Mouse (Mus musculus): ENCODE data around the gene Gm20696.

Gene Gm20696

DNA sequence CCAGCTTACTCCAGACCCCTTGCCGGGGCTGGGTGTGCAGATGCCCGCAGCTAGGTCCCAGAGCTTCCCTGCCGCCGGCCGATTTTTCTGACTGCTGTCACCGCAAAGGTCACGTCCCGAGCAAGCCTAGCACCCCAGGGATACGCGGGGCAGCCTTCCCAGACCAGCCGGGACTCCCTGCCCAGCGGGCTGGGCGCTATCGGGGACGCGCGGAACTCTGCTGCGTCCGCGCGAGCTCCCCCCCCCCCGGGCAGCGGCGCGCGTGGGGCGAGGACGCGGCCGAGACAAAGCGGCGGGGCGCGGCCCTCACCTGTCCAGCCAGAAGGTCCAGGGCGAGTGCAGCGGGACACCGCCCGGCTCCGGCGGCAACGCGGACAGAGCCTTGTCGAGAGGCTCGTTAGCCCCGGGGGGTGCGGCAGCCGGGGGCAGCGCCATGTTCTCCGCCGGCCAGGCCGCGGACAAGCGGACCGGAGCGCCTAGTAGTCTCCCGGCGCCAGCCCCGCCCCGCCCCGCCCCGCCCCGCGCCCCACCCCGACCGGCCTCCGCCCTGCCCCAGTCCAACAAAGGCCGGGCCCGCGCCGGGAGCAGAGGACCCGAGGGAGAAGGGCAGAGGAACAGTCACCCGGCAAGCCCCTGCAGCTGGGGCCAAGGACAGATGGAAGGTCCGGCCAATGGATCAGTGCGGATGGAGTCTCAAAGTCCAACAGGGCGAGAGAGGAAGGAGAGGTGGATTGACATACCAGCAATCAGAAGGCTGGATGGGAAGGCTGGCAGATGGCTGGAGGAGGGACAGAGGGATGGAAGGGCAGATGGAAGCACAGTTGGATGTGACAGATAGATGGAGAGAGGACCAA is at the start of gene Gm20696, which contains the start of gene Eif4e3:
Gene Gm20696, minus strand, starts transcription at position 480 of the 854 bp plus-strand sequence.
Gene Eif4e3, minus strand, starts transcription at position 454 of the 854 bp plus-strand sequence.
- peak; percentile 67 for DNase-seq (ENCODE audit: inconsistent ontology term)

DNA sequence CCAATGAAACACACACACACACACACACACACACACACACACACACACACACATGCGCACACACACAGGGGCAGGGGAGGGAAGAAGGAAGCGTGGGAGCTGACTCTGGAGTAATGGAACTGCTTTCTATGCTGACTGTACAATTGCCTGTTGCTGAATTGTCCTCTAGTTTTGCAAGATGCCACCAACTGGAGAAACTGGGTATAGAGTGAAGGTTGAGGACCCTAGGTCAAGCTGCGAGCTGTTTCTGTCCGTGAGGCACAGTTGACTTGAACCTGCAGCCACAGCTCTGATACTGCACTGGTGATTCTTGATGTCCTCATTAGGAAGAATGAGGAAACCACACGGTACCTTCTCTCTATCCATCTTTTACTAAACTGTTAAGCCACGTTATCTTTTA is 49.3 kb upstream of the Gm20696 start:
- DNase-seq (ENCODE audit: inconsistent ontology term) = no peak

DNA sequence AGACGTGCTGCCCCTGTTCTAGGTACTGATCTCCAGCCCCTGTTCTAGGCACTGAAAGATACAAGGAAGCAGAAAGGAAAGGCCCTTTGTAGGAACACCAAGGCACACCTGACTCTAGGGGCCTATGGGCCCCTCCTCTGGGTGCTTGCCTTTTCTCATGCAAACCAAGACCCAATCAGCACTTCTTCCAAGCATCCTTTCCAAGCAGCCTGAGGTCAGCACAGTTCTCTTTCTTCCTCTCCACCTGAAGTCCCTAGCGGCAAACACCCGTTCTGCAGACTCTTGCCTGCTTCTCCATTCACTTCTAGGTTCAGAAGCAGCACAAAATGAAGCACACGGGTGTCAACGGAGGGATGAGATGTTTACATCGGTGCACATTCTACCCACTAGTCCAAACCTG is 48.6 kb upstream of the Gm20696 start:
- DNase-seq (ENCODE audit: inconsistent ontology term) = no peak

DNA sequence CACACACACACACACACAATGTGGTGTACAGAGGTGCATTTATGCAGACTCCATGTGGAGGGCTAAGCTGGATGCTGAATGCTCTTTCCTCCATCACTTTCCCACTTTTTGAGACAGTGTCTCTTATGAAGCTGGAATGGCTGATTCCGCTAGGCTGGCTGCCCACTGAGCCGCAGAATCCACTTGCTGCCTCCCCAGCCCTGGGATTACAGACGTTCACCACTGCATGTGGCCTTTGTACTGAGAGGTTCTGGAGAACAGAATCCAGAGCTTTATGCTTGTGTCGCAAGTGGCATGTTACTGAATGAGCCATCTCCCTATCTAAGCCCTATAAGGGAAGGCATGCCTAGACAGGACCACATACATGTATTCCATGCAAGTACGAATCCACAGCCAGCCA is 46.7 kb upstream of the Gm20696 start:
- DNase-seq (ENCODE audit: inconsistent ontology term) = no peak

DNA sequence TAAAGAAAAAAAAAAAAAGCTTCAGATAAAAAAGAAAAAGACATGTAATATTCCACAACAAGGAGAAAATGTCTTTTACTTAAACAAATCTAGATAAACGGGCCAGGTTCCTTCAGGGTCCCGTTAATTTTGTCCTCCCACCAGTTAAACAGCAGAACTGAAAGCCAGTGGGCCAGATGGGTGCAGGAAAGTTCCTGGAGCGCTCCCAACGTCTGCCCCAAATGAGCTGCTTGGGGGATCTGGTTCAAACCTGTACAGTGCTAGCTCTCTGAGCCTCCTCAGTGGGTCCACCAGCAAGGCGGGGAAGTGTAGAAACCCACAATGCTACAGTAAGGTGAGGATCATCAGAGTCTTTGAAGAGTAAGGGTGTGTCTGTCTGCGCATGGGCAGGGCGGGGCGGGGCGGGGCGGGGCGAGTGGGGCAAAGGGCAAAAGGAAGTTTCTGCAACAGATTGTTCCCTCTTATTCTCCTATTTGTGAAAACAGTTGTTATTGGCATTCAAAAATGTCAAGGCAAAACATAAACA is 45.0 kb upstream of the Gm20696 start:
- no peak for DNase-seq (ENCODE audit: inconsistent ontology term)

DNA sequence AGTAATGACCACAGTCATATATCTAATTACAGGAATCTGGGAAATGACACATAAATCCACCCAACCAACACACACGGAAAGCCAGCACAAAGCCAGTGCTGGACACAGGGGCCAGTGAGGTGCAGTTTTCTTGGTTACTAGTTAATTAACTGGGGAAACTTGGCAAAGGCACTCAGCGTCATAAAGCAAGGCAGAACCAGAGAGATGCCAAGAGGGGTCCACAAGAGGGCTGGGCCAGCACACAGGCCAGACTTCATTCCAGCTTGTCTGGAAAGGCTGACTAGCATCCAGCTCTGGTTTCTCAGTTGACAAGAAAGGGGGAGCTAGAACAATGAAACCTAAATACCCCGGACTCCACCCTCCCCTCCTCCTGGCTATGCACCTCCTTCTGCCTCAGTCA is 33.9 kb upstream of the Gm20696 start:
- DNase-seq (ENCODE audit: inconsistent ontology term) = no peak

DNA sequence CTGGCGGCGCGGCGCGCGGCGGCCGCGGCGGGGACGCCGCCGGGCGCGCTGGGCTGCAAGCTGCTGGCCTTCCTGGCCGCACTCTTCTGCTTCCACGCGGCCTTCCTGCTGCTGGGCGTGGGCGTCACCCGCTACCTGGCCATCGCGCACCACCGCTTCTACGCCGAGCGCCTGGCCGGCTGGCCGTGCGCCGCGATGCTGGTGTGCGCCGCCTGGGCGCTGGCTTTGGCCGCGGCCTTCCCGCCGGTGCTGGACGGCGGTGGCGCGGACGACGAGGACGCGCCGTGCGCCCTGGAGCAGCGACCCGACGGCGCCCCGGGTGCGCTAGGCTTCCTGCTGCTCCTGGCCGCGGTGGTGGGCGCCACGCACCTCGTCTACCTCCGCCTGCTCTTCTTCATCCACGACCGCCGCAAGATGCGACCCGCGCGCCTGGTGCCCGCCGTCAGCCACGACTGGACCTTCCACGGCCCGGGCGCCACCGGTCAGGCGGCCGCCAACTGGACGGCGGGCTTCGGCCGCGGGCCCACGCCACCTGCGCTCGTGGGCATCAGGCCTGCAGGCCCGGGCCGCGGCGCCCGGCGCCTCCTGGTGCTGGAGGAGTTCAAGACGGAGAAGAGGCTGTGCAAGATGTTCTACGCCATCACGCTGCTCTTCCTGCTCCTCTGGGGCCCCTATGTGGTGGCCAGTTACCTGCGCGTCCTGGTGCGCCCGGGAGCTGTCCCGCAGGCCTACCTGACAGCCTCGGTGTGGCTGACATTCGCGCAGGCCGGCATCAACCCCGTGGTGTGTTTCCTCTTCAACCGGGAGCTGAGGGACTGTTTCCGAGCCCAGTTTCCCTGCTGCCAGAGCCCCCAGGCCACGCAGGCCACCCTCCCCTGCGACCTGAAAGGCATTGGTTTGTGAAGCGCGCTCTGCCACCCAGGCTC is 26.6 kb upstream of the Gm20696 start:
- DNase-seq (ENCODE audit: inconsistent ontology term) = peak; percentile 13

DNA sequence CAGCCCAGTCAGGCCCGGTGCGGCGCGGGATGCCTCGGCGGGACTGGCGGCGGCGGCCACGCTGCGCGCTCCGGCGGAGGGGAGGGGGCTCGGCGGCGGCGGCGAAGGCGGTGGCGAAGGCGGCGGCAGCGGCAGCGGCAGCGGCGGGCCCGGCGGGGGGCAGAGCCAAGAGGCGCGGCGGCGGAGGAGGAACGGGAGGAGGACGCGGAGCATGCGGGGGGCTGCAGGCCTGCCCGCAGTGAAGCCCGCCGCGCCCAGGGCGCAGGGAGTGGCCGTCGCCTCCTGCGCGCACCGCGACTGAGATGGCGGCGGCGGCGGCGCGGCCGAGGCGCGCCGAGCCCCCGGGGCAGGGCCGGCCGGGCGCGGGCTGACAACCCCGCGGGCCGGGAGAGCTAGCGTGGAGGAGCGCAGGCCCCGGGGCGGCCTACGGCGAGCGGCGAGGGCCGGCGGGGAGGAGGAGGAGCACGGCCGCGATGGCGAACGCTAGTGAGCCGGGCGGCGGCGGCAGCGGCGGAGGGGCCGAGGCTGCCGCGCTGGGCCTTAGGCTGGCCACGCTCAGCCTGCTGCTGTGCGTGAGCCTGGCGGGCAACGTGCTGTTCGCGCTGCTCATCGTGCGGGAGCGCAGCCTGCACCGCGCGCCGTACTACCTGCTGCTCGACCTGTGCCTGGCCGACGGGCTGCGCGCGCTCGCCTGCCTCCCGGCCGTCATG is 25.8 kb upstream of the Gm20696 start, which contains the start of gene Gpr27:
Gene Gpr27, plus strand, starts transcription at position 474 of the 710 bp plus-strand sequence.
- peak; percentile 37 for DNase-seq (ENCODE audit: inconsistent ontology term)

DNA sequence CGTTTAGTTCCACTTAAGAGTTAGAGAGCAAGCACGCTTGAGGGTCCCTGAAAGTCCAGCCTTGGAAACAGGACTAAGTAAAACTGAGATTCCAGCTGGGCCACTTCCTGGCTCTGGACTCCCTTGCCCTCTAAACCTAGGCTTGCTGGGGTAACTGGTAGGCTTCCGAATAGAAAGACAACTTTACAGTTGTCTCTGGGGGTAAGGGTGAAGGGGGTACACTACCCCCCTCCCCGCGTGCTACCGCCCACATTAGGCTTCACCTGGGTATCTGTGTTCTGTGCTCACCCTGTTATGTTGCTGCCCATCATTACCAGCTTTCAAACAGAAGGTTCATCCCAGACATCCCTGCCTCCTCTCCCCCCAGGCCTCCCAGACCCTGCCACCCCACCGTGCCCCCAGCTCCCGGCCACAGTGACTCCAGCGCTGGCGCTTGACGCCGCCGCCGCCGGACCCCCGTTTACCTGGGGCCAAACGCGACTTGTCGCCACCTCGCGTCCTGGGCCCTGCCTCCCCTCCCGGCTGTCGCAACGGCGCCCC is 25.1 kb upstream of the Gm20696 start:
- no peak for DNase-seq (ENCODE audit: inconsistent ontology term)

DNA sequence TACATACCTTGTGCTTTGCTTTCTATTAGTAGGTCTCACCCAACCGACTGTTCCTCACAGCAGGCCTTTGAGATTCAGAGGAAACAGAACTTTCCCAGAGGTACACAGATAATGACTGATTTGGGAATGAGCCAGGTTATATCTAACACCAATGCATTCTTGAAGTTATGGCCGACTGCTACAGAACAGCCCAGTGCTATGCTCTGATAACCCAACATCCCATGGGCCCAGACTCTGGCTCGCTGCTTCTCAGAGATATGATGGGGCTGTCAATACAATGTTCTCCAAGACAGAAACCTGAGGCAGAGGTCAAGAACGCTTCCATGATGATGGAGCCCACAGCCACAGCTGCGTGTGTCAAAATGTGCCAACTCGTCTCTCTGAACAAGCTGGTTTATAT is 21.9 kb upstream of the Gm20696 start:
- no peak for DNase-seq (ENCODE audit: inconsistent ontology term)

DNA sequence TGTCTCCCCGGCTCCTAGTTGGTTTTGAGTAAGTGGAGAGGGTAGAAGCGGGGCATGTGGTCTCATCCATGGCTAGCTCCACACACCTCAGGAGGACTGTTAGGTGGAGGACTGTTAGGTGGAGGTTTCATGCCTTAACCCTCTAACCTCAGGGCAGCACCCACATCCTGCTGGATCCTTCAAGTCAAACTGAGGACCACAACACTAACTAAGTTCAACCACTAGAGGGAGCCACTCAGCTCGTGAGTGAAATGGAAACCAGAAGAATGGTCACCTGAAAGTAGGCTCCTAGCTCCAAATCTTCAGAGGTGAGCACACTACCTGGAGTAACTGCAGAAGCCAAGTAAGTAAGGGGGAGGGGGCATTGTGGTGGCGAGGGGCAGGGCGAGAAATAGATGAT is 18.3 kb upstream of the Gm20696 start:
- DNase-seq (ENCODE audit: inconsistent ontology term) = no peak

DNA sequence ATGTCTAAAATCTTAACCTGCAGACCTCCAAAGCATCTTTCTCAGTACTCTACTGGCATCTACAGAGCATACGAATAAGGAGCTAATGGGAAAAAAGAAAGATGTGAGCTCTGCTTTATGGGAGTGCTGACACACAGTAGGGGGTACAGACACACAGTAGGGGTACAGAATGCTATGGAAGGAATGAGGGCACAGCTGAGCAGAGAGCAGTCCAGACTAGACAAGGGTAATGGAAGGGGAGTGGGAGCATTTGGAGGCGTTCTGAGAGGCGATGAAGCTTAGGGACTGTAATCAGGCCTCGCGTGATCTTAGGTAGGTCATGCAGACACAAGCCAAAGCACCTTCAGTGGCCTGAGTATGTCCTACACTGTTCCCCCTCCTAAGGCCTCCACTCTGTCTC is 17.4 kb upstream of the Gm20696 start:
- DNase-seq (ENCODE audit: inconsistent ontology term) = no peak

DNA sequence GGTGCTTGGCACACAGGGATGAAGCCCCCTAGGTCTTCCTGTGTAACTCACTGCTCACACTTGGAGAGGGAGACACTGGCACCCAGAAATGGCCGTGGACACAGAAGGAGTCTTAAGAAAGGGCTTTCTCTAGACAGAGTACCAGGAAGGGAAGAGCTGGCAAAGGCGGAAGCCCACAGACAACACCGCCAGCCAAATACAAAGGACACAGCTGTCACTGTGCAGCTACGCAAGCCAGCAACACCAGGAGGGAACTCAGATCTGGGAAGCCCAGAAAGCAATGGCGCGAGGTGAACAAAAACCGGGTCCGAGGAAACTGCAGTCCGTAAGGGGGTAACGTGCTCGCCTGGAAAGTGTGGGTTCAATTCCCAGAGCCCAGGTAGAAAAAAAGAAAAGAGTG is 11.5 kb upstream of the Gm20696 start:
- no peak for DNase-seq (ENCODE audit: inconsistent ontology term)

DNA sequence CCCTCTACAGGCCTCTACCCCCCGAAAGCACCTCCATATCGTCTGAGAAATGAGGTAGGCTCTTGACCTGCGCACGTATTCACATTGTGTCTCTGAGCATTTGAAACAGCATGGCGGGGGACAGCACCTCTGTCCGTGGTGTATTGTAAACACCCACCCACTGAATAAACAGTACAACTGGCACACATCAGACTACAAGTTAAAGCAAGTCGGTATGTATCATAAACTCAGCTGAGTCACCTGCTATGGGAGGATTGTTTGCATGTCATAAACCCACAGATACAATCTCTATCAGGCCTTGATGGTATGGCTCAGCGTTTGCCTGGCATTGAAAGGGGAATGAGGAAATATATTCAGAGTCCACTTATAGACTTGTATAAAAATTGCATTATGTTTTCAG is 10.7 kb upstream of the Gm20696 start:
- no peak for DNase-seq (ENCODE audit: inconsistent ontology term)

DNA sequence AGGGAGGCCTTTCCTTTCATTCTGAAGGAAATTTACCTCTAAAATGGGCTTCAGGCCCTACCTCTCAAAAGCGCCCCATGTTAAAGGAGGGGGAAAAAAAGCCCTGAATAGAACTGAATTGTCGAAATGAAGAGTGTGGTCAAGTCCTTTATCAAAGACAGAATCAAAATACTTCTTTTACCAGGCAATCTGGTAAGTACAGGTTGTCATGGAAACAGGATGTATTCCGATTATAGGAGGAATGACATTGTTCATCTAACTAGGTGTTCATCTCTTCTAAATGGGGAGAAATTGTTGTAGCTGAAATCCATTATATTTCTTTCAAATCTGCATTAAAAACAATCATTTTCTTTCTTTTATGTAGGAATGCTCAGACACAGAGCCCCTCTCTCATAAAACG is 7.9 kb upstream of the Gm20696 start:
- no peak for DNase-seq (ENCODE audit: inconsistent ontology term)

DNA sequence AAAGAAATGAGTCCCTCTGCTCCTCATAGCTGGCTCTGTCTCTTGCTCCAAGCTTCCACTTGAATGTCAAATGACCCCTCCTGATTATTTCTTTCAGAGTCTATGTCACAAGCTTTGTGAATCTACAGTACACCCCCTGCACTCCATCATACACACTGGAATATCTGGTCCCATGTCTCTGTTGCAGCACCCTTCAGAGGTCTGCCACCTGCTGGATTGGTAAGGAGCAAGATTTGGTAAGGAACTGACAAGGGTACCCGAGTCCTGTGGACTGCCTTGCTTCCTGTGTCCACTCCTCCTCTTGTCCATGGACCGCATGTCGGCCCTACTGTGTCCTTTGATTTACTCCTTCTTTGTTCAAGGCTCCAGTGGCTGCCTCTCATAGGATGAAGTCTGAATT is 5.2 kb upstream of the Gm20696 start:
- DNase-seq (ENCODE audit: inconsistent ontology term) = no peak

DNA sequence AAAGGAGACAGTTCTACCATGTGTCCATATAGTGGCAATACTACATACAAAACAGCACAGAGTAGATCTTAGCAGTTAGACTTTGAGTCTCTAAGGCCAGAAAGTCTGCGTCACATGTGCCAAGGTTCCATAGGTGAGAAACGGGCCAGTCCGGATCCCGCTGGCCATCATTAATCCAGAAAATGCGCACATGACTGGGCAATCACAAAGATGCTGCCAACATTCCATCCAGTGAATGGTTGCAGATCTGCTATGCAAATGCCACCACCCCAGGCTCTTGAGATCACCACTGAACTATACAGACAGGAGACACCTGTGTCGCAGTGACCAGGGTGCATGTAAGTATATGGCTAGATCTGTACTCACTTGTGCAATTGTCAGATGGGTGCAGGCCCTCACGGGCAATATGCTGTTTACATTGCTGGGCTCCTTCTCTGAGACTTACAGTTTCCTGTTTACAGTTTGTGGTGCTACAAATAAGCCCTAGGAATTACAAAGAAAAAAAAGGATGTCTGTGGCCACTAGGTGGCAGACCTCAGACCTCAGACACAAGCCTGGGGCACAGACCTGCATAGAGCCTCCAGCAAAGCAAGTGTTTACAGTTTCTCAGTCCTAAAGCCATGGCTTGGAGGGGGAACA is 4.0 kb upstream of the Gm20696 start:
- DNase-seq (ENCODE audit: inconsistent ontology term) = peak; percentile 79

DNA sequence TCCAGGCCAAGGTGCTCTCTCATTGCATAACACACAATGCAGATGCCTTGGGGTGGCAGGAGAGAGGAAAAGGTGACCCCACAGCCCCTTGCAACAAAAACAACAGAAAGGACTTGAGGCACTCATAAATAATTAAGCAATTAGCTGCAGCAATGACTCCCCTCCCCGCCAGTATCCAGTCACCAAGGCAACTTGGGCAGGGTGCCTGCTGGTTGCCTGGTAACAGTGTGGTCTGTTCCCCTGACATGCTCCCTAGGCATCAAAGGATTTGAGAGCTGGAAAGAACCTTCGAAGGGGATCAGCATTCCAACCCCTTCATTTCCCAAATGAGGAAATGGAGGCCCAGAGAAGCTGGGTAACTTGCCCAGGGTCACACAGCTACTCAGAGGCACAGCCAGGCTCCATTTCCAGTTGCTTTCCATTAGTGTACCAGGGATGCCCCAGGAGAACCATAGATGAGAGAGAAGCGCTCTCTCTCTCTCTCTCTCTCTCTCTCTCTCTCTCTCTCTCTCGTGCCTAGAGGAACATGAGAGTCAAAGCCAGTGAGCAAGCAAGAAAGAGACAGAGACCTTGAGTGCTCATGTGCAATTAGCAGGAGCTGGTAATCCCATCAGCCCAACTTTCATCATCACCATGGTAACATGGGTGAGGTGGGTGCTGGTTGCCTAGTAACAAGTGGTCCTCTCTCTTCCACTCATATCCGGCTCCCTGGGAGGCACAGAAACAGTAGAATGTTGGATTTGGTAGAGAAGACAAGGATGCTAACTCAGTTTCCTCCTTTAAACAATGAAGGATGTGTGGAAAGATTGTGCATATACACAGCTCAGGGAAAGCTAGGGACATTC is 3.1 kb upstream of the Gm20696 start:
- peak; percentile 74 for DNase-seq (ENCODE audit: inconsistent ontology term)

DNA sequence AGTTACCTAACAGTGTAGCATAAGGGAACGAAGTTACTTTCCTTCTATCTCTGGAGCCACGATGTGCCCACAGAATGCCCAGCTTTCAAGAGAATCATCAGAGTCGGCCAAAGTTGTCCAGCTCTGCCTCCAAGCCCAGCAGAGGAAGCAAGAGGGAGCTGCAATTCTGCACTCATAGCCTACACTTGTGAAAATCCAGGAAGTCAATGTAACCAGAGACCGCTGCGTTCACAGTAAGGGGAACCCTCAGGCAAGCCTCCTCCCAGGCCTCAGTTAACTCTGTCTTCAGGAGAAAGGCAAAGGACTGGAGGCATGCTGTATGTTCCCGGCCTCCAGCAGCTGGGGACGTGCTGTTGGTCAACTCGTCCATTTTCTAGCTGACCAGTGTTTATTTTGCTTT is 693 bp upstream of the Gm20696 start:
- DNase-seq (ENCODE audit: inconsistent ontology term) = no peak
